Mouse (Mus musculus) midbrain, embryonic 14.5 days (tissue): ENCODE measurements around the gene Ankrd55. TPM values are rescaled to one million over a fixed set of nuclear protein-coding genes. Genes with fewer than 3 reads are reported as not detected.
A peak's percentile ranks its signal among the peaks of the same experiment; 100 is the strongest.

Experiments
- ATAC-seq: fragments of 200-750 bp; cut with Nextera tagmentation; 2 replicates; pipeline ENCODE4 v1.8.0; 2017; ENCODE audit warnings: moderate number of reproducible peaks, moderate library complexity; ENCODE audit not compliant: low FRiP score, low TSS enrichment
- DNase-seq: peaks from one replicate; pipeline ENCODE4 v3.0.0-alpha.2; 2015
- H3K27ac ChIP-seq: fragments of 300-500 bp; sonication (generic); replicated peaks from 2 replicates; pipeline ENCODE4 v1.5.1; 2014; ENCODE audit warnings: mild to moderate bottlenecking, low read depth, low read length, moderate library complexity
- H3K27me3 ChIP-seq: fragments of 300-500 bp; sonication (generic); 2 replicates; pipeline ENCODE4 v1.6.1; 2014; ENCODE audit warnings: low read length, control low read depth, mixed read lengths; ENCODE audit not compliant: control insufficient read depth, insufficient read depth
- H3K36me3 ChIP-seq: fragments of 300-500 bp; sonication (generic); 2 replicates; pipeline ENCODE4 v1.6.1; 2014; ENCODE audit warnings: low read length, control low read depth; ENCODE audit not compliant: control insufficient read depth, insufficient read depth
- H3K4me1 ChIP-seq: fragments of 300-500 bp; sonication (generic); 2 replicates; pipeline ENCODE4 v1.6.1; 2014; ENCODE audit warnings: mild to moderate bottlenecking, antibody characterized with exemption, low read length, control low read depth; ENCODE audit not compliant: control insufficient read depth, insufficient read depth
- H3K4me2 ChIP-seq: fragments of 300-500 bp; sonication (generic); 2 replicates; pipeline ENCODE4 v1.6.1; 2014; ENCODE audit warnings: mild to moderate bottlenecking, low read length, moderate library complexity
- H3K4me3 ChIP-seq: fragments of 300-500 bp; sonication (generic); replicated peaks from 2 replicates; pipeline ENCODE4 v1.5.1; 2014; ENCODE audit warnings: low read depth, low read length
- H3K9ac ChIP-seq: fragments of 300-500 bp; sonication (generic); replicated peaks from 2 replicates; pipeline ENCODE4 v1.6.1; 2014; ENCODE audit warnings: mild to moderate bottlenecking, low read length, moderate library complexity
- H3K9me3 ChIP-seq: fragments of 300-500 bp; sonication (generic); 2 replicates; pipeline ENCODE4 v1.6.1; 2016; ENCODE audit warnings: low read length, control low read depth, mixed read lengths; ENCODE audit not compliant: control insufficient read depth
- WGBS: fragments of 180-500 bp; shearing (Covaris S2); extraction: QIAGEN DNeasy Blood & Tissue Kit; methylation state at CpG from one replicate; pipeline ENCODE4 v1.1.7; 2014; 5-methylcytosine and 5-hydroxymethylcytosine counted together
- polyA plus RNA-seq: library from polyadenylated mRNA; unstranded; fragments of >200 nt; fragmentation: Nextera tagmentation; extraction: Ambion mirVana; gene quantifications from 2 replicates; pipeline ENCODE4 v1.2.1, GENCODE M21; 2014

Ankrd55 gene
- polyA plus RNA-seq, 1 experiment from 2014 or later: 5.3 TPM

DNA sequence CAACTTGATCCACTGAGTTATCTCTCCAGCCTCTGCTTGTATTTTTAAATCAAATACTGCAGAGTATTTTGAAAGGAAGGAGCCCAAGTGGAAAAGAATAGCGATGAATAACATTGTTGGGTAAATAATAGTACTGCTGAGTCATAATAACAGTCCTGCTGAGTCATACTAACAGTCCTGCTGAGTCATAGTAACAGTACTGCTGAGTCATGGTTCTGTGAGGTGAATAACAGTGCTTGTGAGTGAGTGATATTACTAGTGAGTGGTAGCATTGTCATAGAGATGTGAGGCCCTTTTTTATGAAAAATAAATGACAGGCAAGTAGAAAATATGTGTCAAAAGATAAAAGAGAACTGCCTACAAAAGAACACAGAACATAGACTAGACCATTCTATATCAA, 1.1 kb upstream of the Ankrd55 start:
- DNase-seq: no peak
- Histone ChIP-seq H3K36me3 (no peaks in the 10 kb centered on the region), H3K9me3 (no peaks in the 10 kb centered on the region), H3K4me1 (peaks cover 16% of the 10 kb centered on the region), H3K27me3 (no peaks in the 10 kb centered on the region), H3K4me3 (no peak overlapping the region), H3K9ac (no peak overlapping the region), H3K4me2 (no peak overlapping the region), H3K27ac (no peak overlapping the region)
- ATAC-seq: no peak
- 86% methylated on average over 1 of the region's 1 CpGs for WGBS

DNA sequence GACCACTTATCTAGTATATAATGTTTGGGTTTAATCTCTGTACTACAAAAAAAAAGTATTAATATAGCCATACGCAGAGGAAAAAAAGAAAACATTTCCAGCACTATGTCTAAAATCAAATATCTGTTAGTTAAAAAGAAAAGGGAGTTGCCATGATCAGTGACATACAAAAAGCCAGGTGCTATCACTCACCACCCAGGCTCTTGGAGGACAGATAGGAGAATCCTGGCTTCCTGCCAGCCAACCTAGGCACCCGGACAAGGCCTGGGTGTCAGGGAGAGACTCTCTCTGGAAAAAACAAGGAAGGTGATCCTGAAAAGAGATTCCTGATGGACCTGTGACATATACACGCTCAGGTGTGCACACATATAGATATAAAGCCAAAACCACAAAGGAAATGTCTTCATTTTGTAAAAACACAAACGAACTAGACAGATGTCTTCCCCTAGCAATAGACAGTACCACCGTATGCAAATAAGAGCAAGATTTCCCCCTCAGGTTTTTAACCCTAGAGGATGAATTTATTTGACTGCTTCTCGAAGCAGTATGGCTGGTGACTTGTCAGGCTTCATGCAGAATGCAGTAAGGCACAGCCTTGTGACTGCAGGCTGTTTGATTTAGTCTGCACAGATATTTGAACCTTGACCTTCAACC, 553 bp upstream of the Ankrd55 start:
- no peak overlapping the region; the same call in 1 of the 2 replicates for H3K4me3 ChIP-seq
- H3K4me2 ChIP-seq: peak overlapping the region; percentile 59
- peak overlapping the region; percentile 44; the same call in 1 of the 2 replicates for H3K9ac ChIP-seq
- DNase-seq (peak; percentile 50), ATAC-seq (peak; percentile 55)
- H3K27me3 ChIP-seq: no peaks in the 10 kb centered on the region
- no peaks in the 10 kb centered on the region for H3K9me3 ChIP-seq
- no peaks in the 10 kb centered on the region for H3K36me3 ChIP-seq
- H3K27ac ChIP-seq: peak overlapping the region; percentile 83
- 59% methylated on average over 6 of the region's 6 CpGs for WGBS
- H3K4me1 ChIP-seq: peaks cover 16% of the 10 kb centered on the region

DNA sequence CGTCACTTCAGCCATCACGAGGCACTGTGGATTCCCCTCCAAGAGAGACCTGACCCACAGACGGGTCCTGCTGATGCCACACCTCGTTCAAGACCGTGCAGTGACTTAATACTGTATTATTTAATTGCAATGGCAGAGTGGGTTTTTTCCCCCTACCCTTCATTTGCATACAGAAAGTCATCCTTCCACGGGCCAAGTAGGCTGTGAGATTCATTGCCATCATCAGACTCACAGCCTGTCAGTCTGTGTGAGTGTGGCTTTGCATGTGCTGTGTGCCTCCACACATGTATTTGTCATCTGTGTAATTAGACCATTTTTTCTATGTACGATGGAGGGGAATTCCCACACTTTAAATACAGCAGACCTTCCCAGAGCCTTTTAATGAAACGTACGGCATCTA, 1.1 kb downstream of the Ankrd55 start:
- Histone ChIP-seq H3K27ac (peak overlapping the region; percentile 83), H3K36me3 (no peaks in the 10 kb centered on the region)
- no peak for DNase-seq

DNA sequence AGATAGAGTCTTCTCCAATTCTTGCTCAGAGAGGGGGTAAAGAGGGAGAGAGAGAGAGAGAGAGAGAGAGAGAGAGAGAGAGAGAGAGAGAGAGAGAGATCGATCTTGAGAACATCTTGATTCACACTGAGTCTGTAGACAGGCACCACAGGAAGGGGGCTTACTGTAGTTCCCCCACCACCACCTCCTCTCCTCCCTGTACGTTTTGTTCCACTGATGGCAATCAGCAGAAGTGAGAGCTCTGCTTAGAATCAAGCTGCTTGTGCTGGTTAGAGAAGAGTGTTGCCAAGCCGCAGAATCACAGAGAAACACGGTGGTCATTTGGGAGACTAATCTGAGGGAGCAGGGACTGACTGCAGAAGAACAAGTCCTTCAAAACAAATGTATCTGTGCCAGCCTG, 1.7 kb downstream of the Ankrd55 start:
- Histone ChIP-seq H3K27me3 (no peaks in the 10 kb centered on the region), H3K27ac (no peak overlapping the region)

More for the DNA sequence above, 1.1 kb downstream of the Ankrd55 start:
- WGBS: 74% methylated on average over 9 of the region's 9 CpGs
- H3K9me3 ChIP-seq: no peaks in the 10 kb centered on the region
- H3K4me1 ChIP-seq: peaks cover 16% of the 10 kb centered on the region
- H3K27me3 ChIP-seq: no peaks in the 10 kb centered on the region
- H3K4me2 ChIP-seq: peak overlapping the region; percentile 59
- no peak for ATAC-seq
- peak overlapping the region; percentile 32 for H3K4me3 ChIP-seq
- H3K9ac ChIP-seq: peak overlapping the region; percentile 39

DNA sequence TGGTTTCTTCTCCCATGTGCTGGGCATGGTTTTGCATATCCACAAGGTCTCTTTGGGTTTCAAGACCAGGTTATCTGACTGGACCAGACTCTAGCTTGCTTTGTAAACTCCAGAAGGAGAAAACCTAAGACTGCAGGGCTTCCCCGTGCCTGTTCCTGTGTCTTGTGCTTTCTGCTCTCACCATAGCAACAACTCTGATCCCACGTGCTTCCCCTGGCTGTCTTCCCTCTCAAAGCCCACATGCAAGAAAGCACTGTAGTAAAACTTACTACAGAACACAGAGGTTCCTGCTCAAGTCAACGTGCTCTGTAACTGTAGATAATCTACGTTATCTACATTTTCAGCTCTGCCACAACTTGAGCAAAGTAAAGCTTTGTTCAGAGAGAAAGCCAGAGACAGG, 4.2 kb downstream of the Ankrd55 start:
- Histone ChIP-seq H3K4me1 (peaks cover 16% of the 10 kb centered on the region), H3K27me3 (no peaks in the 10 kb centered on the region), H3K9me3 (no peaks in the 10 kb centered on the region), H3K4me3 (no peak overlapping the region), H3K4me2 (no peak overlapping the region), H3K9ac (no peak overlapping the region), H3K27ac (no peak overlapping the region), H3K36me3 (no peaks in the 10 kb centered on the region)
- no peak for ATAC-seq
- DNase-seq: no peak
- 63% methylated on average over 4 of the region's 4 CpGs for WGBS

More for the DNA sequence above, 1.7 kb downstream of the Ankrd55 start:
- no peak for ATAC-seq
- no peaks in the 10 kb centered on the region for H3K9me3 ChIP-seq
- no peaks in the 10 kb centered on the region for H3K36me3 ChIP-seq
- H3K4me3 ChIP-seq: peak overlapping the region; percentile 32
- H3K9ac ChIP-seq: peak overlapping the region; percentile 39
- WGBS: 60% methylated on average over 4 of the region's 4 CpGs
- DNase-seq: peak; percentile 11
- peaks cover 16% of the 10 kb centered on the region for H3K4me1 ChIP-seq
- H3K4me2 ChIP-seq: peak overlapping the region; percentile 59

DNA sequence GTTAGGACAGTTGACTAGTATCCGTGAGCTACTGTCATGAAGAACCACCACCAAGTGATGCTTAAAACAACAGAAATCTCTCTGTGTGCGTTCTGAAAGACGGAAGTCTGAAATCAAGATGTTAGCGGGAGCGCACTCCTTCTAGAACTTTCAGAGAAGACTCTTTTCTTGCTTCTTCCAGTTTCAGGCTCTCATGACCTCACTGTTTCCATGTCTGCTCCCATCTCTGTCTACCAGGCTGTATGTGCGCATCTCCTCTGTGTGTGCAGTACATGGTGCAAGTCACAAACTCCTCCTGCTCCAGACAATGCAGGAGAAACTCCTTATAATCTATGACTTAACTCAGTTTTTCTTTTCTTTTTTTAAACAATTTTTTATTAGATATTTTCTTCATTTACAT, 4.8 kb downstream of the Ankrd55 start:
- Histone ChIP-seq H3K4me2 (no peak overlapping the region), H3K4me1 (peaks cover 13% of the 10 kb centered on the region), H3K27me3 (no peaks in the 10 kb centered on the region), H3K9ac (no peak overlapping the region), H3K36me3 (no peaks in the 10 kb centered on the region), H3K4me3 (no peak overlapping the region), H3K9me3 (no peaks in the 10 kb centered on the region), H3K27ac (no peak overlapping the region)
- 95% methylated on average over 6 of the region's 6 CpGs for WGBS
- ATAC-seq (no peak), DNase-seq (no peak)

DNA sequence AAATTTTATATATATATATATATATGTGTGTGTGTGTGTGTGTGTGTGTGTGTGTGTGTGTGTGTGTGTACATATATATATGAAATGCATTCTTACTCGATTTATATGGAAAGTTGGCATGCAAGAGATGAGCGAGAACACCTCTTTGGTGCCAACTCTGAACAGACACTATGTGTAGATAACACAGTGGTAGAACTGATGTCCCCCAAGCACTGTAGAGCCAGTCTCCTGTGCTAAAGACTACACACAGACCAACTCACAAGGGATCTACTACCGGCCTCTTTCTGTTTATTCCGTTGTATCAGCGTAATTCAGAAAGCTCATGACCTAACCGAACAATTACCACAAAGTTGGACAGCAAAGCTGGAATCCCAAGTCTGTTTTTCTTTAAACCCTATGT, 6.2 kb downstream of the Ankrd55 start:
- WGBS: 94% methylated on average over 6 of the region's 6 CpGs
- H3K9me3 ChIP-seq: no peaks in the 10 kb centered on the region
- DNase-seq (no peak), ATAC-seq (no peak)
- no peaks in the 10 kb centered on the region for H3K36me3 ChIP-seq
- peaks cover 7% of the 10 kb centered on the region; the same call in 1 of the 2 replicates for H3K4me1 ChIP-seq
- no peak overlapping the region for H3K4me3 ChIP-seq
- H3K9ac ChIP-seq: no peak overlapping the region
- no peak overlapping the region for H3K27ac ChIP-seq
- no peak overlapping the region for H3K4me2 ChIP-seq
- H3K27me3 ChIP-seq: no peaks in the 10 kb centered on the region

DNA sequence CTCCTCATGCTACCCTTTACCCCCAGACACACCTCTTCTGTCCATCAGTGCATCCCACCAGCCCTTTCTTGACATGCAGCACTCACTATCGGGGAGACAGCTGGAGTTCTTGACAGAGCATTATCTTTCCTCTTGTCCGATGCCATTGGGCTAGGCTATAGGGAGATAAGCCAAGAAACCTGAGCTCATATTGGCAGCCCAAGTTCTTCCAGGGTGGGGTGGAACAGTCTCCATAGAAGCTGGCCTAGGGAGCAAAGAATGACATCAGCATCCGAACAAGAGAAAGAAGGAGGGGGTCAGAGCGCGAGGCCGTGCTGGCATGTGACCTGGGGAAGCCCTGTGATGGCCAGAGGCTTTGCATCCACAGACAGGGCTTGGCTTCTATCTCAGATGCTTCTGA, 9.5 kb downstream of the Ankrd55 start:
- DNase-seq (no peak), ATAC-seq (no peak)
- Histone ChIP-seq H3K9ac (no peak overlapping the region), H3K27me3 (no peaks in the 10 kb centered on the region), H3K4me2 (no peak overlapping the region), H3K4me1 (no peaks in the 10 kb centered on the region), H3K4me3 (no peak overlapping the region), H3K9me3 (no peaks in the 10 kb centered on the region), H3K36me3 (no peaks in the 10 kb centered on the region), H3K27ac (no peak overlapping the region)
- WGBS: 88% methylated on average over 6 of the region's 6 CpGs

DNA sequence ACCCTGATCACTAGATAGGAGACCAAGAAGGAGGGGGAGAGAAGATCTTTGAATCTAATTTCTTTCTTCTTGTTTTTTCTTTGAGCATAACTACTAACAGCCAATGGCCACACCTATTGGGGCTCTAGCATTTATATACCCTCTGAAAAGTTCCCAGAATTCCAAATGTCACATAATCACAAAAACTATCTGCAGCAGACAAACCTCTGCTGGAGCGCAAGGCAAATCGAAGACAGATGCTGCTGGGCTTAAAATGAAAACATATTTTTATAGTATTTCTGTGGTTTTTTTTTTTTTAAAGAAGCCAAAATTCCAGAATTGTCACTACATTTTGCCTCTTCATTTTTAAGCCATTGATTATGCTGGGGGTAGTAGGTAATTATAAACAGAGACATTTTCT, 15.2 kb downstream of the Ankrd55 start:
- Histone ChIP-seq H3K36me3 (no peaks in the 10 kb centered on the region), H3K4me2 (no peak overlapping the region), H3K27ac (no peak overlapping the region), H3K4me3 (no peak overlapping the region), H3K27me3 (no peaks in the 10 kb centered on the region), H3K4me1 (no peaks in the 10 kb centered on the region), H3K9ac (no peak overlapping the region), H3K9me3 (no peaks in the 10 kb centered on the region)
- 96% methylated on average over 2 of the region's 2 CpGs for WGBS
- ATAC-seq: no peak
- no peak for DNase-seq
